Mouse (Mus musculus): ENCODE data around the gene Spx. TPM values are rescaled to one million over a fixed set of nuclear protein-coding genes. Genes with fewer than 3 reads are reported as not detected.
A peak's percentile ranks its signal among the peaks of the same experiment; 100 is the strongest.

Spx gene
- polyA plus RNA-seq, 1 experiment from 2014 or later = 8.3 TPM

DNA sequence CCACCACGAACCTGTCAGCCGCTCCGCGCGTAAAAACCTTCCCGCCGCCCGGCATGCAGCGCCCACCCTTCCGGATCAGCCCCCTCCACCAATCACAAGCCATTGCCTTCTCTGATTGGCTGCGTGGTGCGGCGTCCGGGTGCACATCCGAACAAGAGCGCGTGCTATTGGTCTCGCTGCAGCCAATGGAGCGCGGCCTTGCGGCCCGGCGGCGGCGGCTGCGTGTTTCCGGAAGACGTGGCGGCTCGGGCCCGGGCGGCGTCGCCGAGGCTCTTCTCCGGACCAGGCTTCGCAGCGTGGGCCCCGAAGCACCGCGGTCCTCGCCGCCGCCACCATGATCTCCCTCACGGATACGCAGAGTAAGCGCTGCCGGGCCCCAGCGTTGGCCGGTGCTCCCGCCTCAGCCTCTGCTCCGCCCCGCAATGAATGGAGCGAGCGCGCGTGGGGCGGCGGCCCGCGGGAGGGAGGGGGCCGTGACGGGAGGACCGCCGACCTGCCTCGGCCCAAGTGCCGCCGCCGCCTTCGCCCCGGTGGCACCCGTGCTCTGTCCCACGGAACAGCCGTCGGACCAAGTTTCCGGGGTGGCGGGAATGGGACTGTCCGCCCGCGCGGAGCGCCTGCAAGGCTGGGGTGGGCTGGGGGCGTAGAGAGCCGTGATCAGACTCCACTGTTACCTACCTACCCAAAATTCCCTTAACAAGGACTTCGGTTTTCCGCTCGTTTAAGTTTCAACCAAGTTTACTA lies 26.1 kb upstream of the Spx start, which contains the start of the genes Recql and Golt1b:
Recql (minus strand) TSS at position 77 of the 744 bp plus-strand sequence.
Golt1b (plus strand) TSS at position 211 of the 744 bp plus-strand sequence.
- H3K9me3 ChIP-seq = no peaks in the 10 kb centered on the region
- H3K4me2 ChIP-seq = peak within 1 kb of the TSS; percentile 63
- H3K4me1 ChIP-seq = peaks cover 24% of the 10 kb centered on the region
- peak within 1 kb of the TSS; percentile 84 for H3K9ac ChIP-seq
- ATAC-seq (replicated peaks) = peak; percentile 100
- H3K27ac ChIP-seq = peak within 1 kb of the TSS; percentile 64
- peak within 1 kb of the TSS; percentile 95 for H3K4me3 ChIP-seq
- under 1% methylated on average over 78 of the region's 87 CpGs for WGBS
- H3K27me3 ChIP-seq (replicated peaks) = no peaks in the 10 kb centered on the region
- no peaks in the 10 kb centered on the region for H3K36me3 ChIP-seq (replicated peaks)

DNA sequence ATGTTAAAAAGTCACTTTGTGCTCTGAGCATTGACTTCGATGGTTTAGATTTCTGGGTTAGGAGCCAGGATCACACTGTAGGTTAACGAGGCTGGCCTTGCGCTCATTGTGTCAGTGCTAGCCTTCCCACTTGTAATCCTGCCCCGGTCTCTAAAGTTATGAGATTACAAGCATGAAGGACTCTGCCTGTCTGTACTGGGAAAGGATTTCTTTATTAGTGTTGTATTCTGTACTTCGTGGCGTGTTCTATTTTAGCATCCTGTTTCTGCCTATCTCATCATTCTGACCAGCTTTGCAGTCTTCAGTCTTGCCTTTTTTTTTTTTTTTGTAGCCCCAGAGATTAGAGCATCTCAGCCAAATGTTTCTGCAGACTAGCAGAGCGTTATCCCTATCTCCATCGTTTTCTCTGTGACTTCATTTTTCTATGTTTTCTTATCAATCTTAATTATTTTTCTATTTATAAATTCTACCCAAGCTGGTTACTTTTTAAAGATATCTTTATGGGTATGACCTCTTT lies 25.4 kb upstream of the Spx start:
- H3K27ac ChIP-seq = no peak overlapping the region
- H3K4me3 ChIP-seq = peak overlapping the region; percentile 95
- H3K4me2 ChIP-seq = peak overlapping the region; percentile 61
- no peaks in the 10 kb centered on the region for H3K27me3 ChIP-seq (replicated peaks)
- H3K4me1 ChIP-seq = peaks cover 24% of the 10 kb centered on the region
- no peak for ATAC-seq (replicated peaks)
- 22% methylated on average over 8 of the region's 8 CpGs for WGBS
- no peaks in the 10 kb centered on the region for H3K9me3 ChIP-seq
- H3K36me3 ChIP-seq (replicated peaks) = no peaks in the 10 kb centered on the region
- peak overlapping the region; percentile 84 for H3K9ac ChIP-seq

GRCm38 (mm10) chr6:142389101-142389500 lies 24.1 kb upstream of the Spx start:
- H3K27ac ChIP-seq = no peak overlapping the region
- H3K4me1 ChIP-seq = peaks cover 24% of the 10 kb centered on the region
- 0 out of 2 replicates have a peak, but pooled peaks cover under 1% of the 10 kb centered on the region for H3K36me3 ChIP-seq (replicated peaks)
- 97% methylated on average over 2 of the region's 2 CpGs for WGBS
- H3K4me3 ChIP-seq = no peak overlapping the region
- H3K9ac ChIP-seq = no peak overlapping the region
- H3K27me3 ChIP-seq (replicated peaks) = no peaks in the 10 kb centered on the region
- ATAC-seq (replicated peaks) = no peak
- no peaks in the 10 kb centered on the region for H3K9me3 ChIP-seq
- H3K4me2 ChIP-seq = no peak overlapping the region

DNA sequence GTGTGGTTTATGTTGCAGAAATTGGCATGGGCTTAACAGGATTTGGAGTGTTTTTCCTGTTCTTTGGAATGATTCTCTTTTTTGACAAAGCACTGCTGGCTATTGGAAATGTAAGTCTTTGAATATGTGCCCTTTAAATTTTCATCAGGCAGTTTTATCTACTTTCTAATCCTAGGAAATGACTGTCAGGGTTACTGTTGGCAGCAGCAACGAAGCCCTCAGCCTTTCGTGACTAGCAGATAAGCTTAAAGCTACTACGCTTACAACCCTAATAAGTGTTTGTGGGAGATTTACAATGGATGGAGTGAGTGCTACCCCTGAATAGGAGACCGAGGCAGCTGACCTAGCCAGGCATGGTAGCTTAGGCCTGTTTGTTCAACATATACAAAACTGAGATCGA lies 20.9 kb upstream of the Spx start:
- no peak for ATAC-seq (replicated peaks)
- no peak overlapping the region for H3K4me2 ChIP-seq
- no peak overlapping the region for H3K9ac ChIP-seq
- WGBS = 95% methylated on average over 5 of the region's 5 CpGs
- H3K36me3 ChIP-seq (replicated peaks) = peaks cover 23% of the 10 kb centered on the region
- H3K4me3 ChIP-seq = no peak overlapping the region
- H3K27me3 ChIP-seq (replicated peaks) = no peaks in the 10 kb centered on the region
- no peak overlapping the region for H3K27ac ChIP-seq
- H3K9me3 ChIP-seq = no peaks in the 10 kb centered on the region
- H3K4me1 ChIP-seq = peaks cover 18% of the 10 kb centered on the region

GRCm38 (mm10) chr6:142394669-142395068 lies 18.6 kb upstream of the Spx start:
- no peaks in the 10 kb centered on the region for H3K9me3 ChIP-seq
- H3K4me2 ChIP-seq = no peak overlapping the region
- WGBS = 85% methylated on average over 5 of the region's 5 CpGs
- no peak for ATAC-seq (replicated peaks)
- H3K27me3 ChIP-seq (replicated peaks) = no peaks in the 10 kb centered on the region
- H3K36me3 ChIP-seq (replicated peaks) = peaks cover 23% of the 10 kb centered on the region
- no peaks in the 10 kb centered on the region for H3K4me1 ChIP-seq
- no peak overlapping the region for H3K9ac ChIP-seq
- no peak overlapping the region for H3K4me3 ChIP-seq
- no peak overlapping the region for H3K27ac ChIP-seq

DNA sequence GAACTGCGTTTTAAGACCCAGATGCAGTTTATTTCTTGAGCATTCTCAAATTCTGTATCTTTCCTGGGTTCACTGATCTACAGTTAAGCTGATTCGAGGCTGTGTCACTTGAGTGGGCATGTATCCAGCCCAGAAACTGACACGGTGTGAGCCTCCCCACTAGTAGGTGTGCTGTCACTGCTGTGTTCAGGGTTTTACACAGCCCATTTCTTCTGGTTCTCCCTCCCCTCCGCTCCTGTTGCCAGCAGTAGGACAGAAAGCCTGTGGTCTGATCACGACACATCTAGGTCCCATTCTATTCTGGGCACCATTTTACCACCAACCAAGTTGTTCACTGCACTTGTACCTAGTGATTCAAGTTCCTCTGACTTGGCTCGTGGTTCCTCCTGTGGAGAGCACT lies 17.5 kb upstream of the Spx start:
- WGBS = 90% methylated on average over 6 of the region's 6 CpGs
- Histone ChIP-seq H3K27ac (no peak overlapping the region), H3K4me2 (no peak overlapping the region), H3K4me1 (no peaks in the 10 kb centered on the region), H3K27me3 (replicated peaks) (no peaks in the 10 kb centered on the region), H3K36me3 (replicated peaks) (peaks cover 29% of the 10 kb centered on the region), H3K9ac (no peak overlapping the region), H3K4me3 (no peak overlapping the region), H3K9me3 (no peaks in the 10 kb centered on the region)
- ATAC-seq (replicated peaks) = no peak

DNA sequence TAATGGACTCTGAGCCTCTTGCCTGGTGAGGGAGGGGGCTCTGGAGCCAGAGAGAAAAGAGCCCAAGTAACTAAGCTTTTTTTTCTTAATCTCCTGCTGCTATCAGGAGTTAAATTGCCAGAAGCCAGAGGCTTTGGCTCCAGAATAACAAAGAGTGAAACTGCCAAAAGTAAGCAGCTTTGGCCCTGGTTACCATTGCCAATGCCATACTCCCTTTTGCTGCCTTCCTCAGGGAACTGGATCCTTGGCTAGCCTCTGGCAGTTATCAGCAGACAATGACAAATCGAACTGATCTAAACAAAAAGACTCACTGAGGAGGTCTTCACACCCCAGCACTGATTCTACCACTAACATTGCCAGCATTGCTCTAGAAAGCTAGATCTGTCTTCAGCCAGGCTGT lies 2.1 kb upstream of the Spx start:
- H3K9ac ChIP-seq = no peak overlapping the region
- H3K27me3 ChIP-seq (replicated peaks) = peaks cover 13% of the 10 kb centered on the region
- H3K36me3 ChIP-seq (replicated peaks) = no peaks in the 10 kb centered on the region
- peaks cover 12% of the 10 kb centered on the region for H3K4me1 ChIP-seq
- H3K4me2 ChIP-seq = no peak overlapping the region
- WGBS = 3% methylated on average over 1 of the region's 1 CpGs
- no peak overlapping the region for H3K27ac ChIP-seq
- no peak for ATAC-seq (replicated peaks)
- no peaks in the 10 kb centered on the region for H3K9me3 ChIP-seq
- H3K4me3 ChIP-seq = no peak overlapping the region

GRCm38 (mm10) chr6:142413845-142414244 lies 604 bp downstream of the Spx start:
- 0 out of 2 replicates have a peak, but pooled peaks have one; percentile 30 for ATAC-seq (replicated peaks)
- Histone ChIP-seq H3K4me1 (peaks cover 12% of the 10 kb centered on the region), H3K27ac (no peak overlapping the region), H3K9me3 (no peaks in the 10 kb centered on the region), H3K36me3 (replicated peaks) (no peaks in the 10 kb centered on the region), H3K27me3 (replicated peaks) (peaks cover 13% of the 10 kb centered on the region), H3K4me3 (peak overlapping the region; percentile 42), H3K4me2 (peak overlapping the region; percentile 84), H3K9ac (no peak overlapping the region)
- WGBS = 17% methylated on average over 12 of the region's 12 CpGs

- Histone ChIP-seq H3K27ac (no peak overlapping the region), H3K27me3 (replicated peaks) (peaks cover 13% of the 10 kb centered on the region), H3K4me3 (peak overlapping the region; percentile 42), H3K36me3 (replicated peaks) (no peaks in the 10 kb centered on the region), H3K4me2 (peak overlapping the region; percentile 84), H3K4me1 (peaks cover 12% of the 10 kb centered on the region), H3K9ac (peak overlapping the region; percentile 38; the same call in 1 of the 2 replicates), H3K9me3 (no peaks in the 10 kb centered on the region)
- ATAC-seq (replicated peaks) = peak; percentile 60
- 0% methylated on average over 23 of the region's 24 CpGs for WGBS
Observed at GRCm38 (mm10) chr6:142414597-142414996, 1.4 kb downstream of the Spx start.

- 67% methylated on average over 7 of the region's 7 CpGs for WGBS
- H3K27me3 ChIP-seq (replicated peaks) = no peaks in the 10 kb centered on the region
- no peak for ATAC-seq (replicated peaks)
- H3K4me3 ChIP-seq = no peak overlapping the region
- no peaks in the 10 kb centered on the region for H3K4me1 ChIP-seq
- no peaks in the 10 kb centered on the region for H3K36me3 ChIP-seq (replicated peaks)
- no peak overlapping the region for H3K4me2 ChIP-seq
- no peak overlapping the region for H3K9ac ChIP-seq
- H3K9me3 ChIP-seq = no peaks in the 10 kb centered on the region
- H3K27ac ChIP-seq = no peak overlapping the region
Observed at GRCm38 (mm10) chr6:142424976-142425375, 11.7 kb downstream of the Spx start.

DNA sequence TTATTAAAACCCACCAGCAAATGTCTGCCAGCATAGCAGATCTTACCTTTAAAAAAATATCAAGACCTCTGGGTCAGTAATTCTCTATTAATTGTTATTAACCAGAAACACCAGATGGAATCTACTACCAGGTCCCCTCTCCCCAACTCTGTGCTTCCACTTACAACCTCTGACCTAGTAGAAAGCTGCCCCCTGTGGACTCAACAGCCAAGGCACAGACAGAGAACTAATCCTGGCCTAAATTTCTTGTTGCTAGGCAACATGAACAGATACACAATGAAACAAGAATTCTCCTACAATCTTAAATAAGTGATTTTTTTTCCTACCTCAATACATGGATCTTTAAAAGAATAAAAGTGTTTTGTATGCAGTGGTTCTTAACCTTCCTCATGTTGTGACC lies 15.8 kb downstream of the Spx start:
- Histone ChIP-seq H3K9me3 (no peaks in the 10 kb centered on the region), H3K27me3 (replicated peaks) (no peaks in the 10 kb centered on the region), H3K4me2 (no peak overlapping the region), H3K36me3 (replicated peaks) (no peaks in the 10 kb centered on the region), H3K9ac (no peak overlapping the region), H3K27ac (no peak overlapping the region), H3K4me3 (no peak overlapping the region), H3K4me1 (no peaks in the 10 kb centered on the region)
- no peak for ATAC-seq (replicated peaks)

DNA sequence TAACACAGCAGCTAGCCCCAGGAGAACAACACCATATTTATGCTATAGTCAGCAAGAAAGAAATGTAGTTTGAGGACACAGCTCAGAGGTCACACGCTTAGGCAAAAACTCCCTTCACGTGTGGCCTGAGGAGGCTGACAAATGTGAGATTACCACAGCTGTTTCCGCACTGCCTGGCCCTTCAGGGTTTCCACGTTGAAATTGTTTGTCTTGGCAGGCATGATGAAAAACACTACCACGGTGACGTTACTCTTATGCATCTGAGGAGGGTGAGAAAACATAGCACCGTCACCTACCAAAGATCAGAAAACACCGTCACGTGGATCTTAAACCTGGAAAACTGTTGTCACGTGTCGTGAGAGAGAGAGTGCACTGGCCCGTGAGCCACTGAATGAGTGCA lies 38.1 kb downstream of the Spx start:
- no peaks in the 10 kb centered on the region for H3K9me3 ChIP-seq
- H3K36me3 ChIP-seq (replicated peaks) = no peaks in the 10 kb centered on the region
- WGBS = 84% methylated on average over 12 of the region's 12 CpGs
- H3K9ac ChIP-seq = no peak overlapping the region
- H3K4me3 ChIP-seq = no peak overlapping the region
- no peaks in the 10 kb centered on the region for H3K27me3 ChIP-seq (replicated peaks)
- H3K4me2 ChIP-seq = no peak overlapping the region
- H3K4me1 ChIP-seq = no peaks in the 10 kb centered on the region
- no peak for ATAC-seq (replicated peaks)
- H3K27ac ChIP-seq = no peak overlapping the region

- Histone ChIP-seq H3K4me3 (no peak overlapping the region), H3K9me3 (no peaks in the 10 kb centered on the region), H3K27ac (no peak overlapping the region), H3K36me3 (replicated peaks) (no peaks in the 10 kb centered on the region), H3K27me3 (replicated peaks) (no peaks in the 10 kb centered on the region), H3K4me1 (no peaks in the 10 kb centered on the region), H3K4me2 (no peak overlapping the region), H3K9ac (no peak overlapping the region)
- no peak for ATAC-seq (replicated peaks)
- WGBS = 84% methylated on average over 2 of the region's 2 CpGs
Observed at GRCm38 (mm10) chr6:142453311-142453710, 40.1 kb downstream of the Spx start.
